8 mouse cellular contexts compared by ENCODE assay signal in the genomic region with DNA sequence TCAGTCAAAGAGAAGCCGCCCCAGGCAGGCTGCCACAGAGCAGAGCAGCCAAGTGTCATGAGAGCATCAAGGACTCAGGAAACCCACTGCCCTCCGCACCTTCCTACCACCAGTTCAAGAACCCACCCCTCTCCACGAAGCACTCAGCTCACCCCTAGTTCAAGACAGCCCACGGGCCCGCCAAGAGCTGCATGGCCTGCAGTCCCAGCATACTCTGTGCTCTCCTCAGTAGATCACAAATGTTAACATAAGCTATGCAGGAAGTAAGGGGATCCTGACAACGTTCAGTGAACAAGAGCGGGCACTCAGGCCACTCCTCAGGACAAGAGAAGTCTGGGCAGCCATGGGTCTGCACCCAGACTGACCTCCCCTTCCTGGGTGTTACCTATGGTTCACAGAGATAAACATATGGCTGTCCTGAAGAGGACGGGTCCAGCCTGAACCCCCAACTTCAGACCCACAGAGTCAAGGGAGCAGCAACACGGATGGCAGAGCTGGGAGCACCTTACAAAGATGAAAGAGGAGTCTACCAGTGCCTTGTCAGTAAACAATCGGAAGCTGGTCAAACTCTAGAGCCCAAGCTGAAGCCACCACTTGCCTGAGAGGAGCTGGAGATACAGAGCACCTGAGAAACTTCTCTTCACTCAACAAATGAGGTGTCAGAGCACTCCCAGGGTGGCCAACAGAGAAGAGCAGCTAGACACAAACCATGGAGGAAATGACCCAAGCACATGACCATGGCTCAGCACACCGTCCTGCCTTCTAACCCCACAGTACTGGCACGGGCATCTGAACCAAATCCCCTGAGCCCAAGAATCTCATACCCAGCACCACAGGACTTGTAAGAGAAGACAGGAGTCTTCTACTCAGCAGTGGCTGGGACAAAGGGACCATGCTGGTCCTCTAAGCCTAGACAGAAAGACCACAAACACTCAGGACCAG. TPM values are rescaled to one million over a fixed set of nuclear protein-coding genes. Genes with fewer than 3 reads are reported as not detected.
A peak's percentile ranks its signal among the peaks of the same experiment; 100 is the strongest.
DNase-seq lines count a peak whose midpoint lies in the region; ATAC-seq and TF ChIP-seq lines count a peak whose summit lies in the region.

No protein-coding gene starts in this region.

- no peaks in the 10 kb centered on the region for H3K27me3 ChIP-seq in forebrain, embryonic 13.5 days
- peaks cover 24% of the 10 kb centered on the region for H3K27me3 ChIP-seq in liver, embryonic 14.5 days (ENCODE audit: control insufficient read depth, insufficient read depth, low read length)

- TF ChIP-seq CTCF in liver, embryonic 14.5 days (IDR thresholded peaks at IDR 0.05; ENCODE audit: low read depth): no peak

- TF ChIP-seq EP300 in liver, embryonic 14.5 days (IDR thresholded peaks at IDR 0.05; ENCODE audit: low read depth): no peak

- no peaks in the 10 kb centered on the region for H3K36me3 ChIP-seq in forebrain, embryonic 13.5 days (ENCODE audit: poor library complexity, severe bottlenecking)
- H3K36me3 ChIP-seq in liver, embryonic 14.5 days (replicated peaks; ENCODE audit: control insufficient read depth, insufficient read depth, low read depth): no peaks in the 10 kb centered on the region

- ATAC-seq in forebrain, embryonic 13.5 days: no peak
- no peak for ATAC-seq in liver, embryonic 14.5 days (ENCODE audit: insufficient read depth)

- WGBS in forebrain, embryonic 13.5 days: 66% methylated on average over 12 of the region's 12 CpGs
- WGBS in liver, embryonic 14.5 days (ENCODE audit: insufficient replicate concordance): 31% methylated on average over 12 of the region's 12 CpGs

- H3K4me3 ChIP-seq in forebrain, embryonic 13.5 days: peak overlapping the region; percentile 85
- H3K4me3 ChIP-seq in liver, embryonic 14.5 days (ENCODE audit: insufficient read depth in 1 of 2, low read depth in 2 of 2, low read length in 2 of 2): peak overlapping the region; percentile 31 to 70; a peak in 3 of 4 replicates

- H3K4me2 ChIP-seq in forebrain, embryonic 13.5 days: peak overlapping the region; percentile 100
- peak overlapping the region; percentile 79 for H3K4me2 ChIP-seq in liver, embryonic 14.5 days (ENCODE audit: low read depth)

- 0 out of 2 replicates have a peak overlapping the region, but pooled peaks have one; percentile 86 for H3K27ac ChIP-seq in forebrain, embryonic 13.5 days
- H3K27ac ChIP-seq in liver, embryonic 14.5 days: no peak overlapping the region

- peaks cover 77% of the 10 kb centered on the region for H3K4me1 ChIP-seq in forebrain, embryonic 13.5 days
- peaks cover 5 to 53% of the 10 kb centered on the region in 2 experiments for H3K4me1 ChIP-seq in liver, embryonic 14.5 days (replicated peaks; ENCODE audit: control insufficient read depth in 2 of 2, insufficient read depth in 2 of 2, low read length in 1 of 2)

- H3K9me3 ChIP-seq in forebrain, embryonic 13.5 days (replicated peaks): no peaks in the 10 kb centered on the region
- H3K9me3 ChIP-seq in liver, embryonic 14.5 days (ENCODE audit: control insufficient read depth, low read length): no peaks in the 10 kb centered on the region

- peak; percentile 55 for DNase-seq in cerebellum, adult 9-11 months
- no peak for DNase-seq in cerebellum, postnatal 14 days
- DNase-seq in 3134 (ENCODE audit: extremely low read depth, insufficient read length, low spot score): peak; percentile 28
- DNase-seq in liver, embryonic 14.5 days (ENCODE audit: low read depth in 3 of 3, low spot score in 3 of 3): no peak
- DNase-seq in urinary bladder, postnatal 4 days (ENCODE audit: low spot score in 2 of 2): no peak
- DNase-seq in layer of hippocampus, adult 8-10 months (ENCODE audit: low spot score in 2 of 2): no peak
- no peak for DNase-seq in layer of hippocampus, adult 11-12 months (ENCODE audit: low spot score)

- peak overlapping the region; percentile 96 for H3K9ac ChIP-seq in forebrain, embryonic 13.5 days
- H3K9ac ChIP-seq in liver, embryonic 14.5 days (replicated peaks): no peak overlapping the region

RNA-seq across cellular contexts. Expression of a gene that starts 2.9 kb away (rescaled TPM):
- polyA plus RNA-seq in forebrain, embryonic 13.5 days (2015; fragmentation: Nextera tagmentation; extraction: Ambion mirVana): 11.3 and 12.0 TPM in 2 replicates
- polyA plus RNA-seq in liver, embryonic 14.5 days (2012; rRNA removed): 4.3 and 4.5 TPM in 2 replicates
- polyA plus RNA-seq in liver, embryonic 14.5 days (2014; fragmentation: Nextera tagmentation; extraction: Ambion mirVana): 2.4 and 2.8 TPM in 2 replicates
- total RNA-seq in layer of hippocampus, adult 8-10 months (2022): 100 to 1,000 TPM; 122 to 130 (median 125) TPM

RNA-seq across cellular contexts. Expression of a gene that starts 30.1 kb away (rescaled TPM):
- 90.3 and 93.2 TPM in 2 replicates for polyA plus RNA-seq in forebrain, embryonic 13.5 days (2015; fragmentation: Nextera tagmentation; extraction: Ambion mirVana)
- polyA plus RNA-seq in liver, embryonic 14.5 days (2012; rRNA removed): 12.2 and 12.8 TPM in 2 replicates
- polyA plus RNA-seq in liver, embryonic 14.5 days (2014; fragmentation: Nextera tagmentation; extraction: Ambion mirVana): 14.8 and 20.5 TPM in 2 replicates
- total RNA-seq in layer of hippocampus, adult 8-10 months (2022): 10 to 100 TPM; 24.1 to 35.0 (median 31.4) TPM

Comparison
In these comparisons a context has a peak if more than half of its experiments do, and no peak if none do; other contexts are left out.
1. DNase-seq: peak in cerebellum, adult 9-11 months (single experiment) and 3134 (single experiment); none in cerebellum, postnatal 14 days (0 of 2), liver, embryonic 14.5 days (0 of 3), urinary bladder, postnatal 4 days (0 of 2), layer of hippocampus, adult 8-10 months (0 of 2) and layer of hippocampus, adult 11-12 months (single experiment).